Mouse (Mus musculus) heart, embryonic 16.5 days (tissue): ENCODE measurements around the gene Camk2n1. TPM values are rescaled to one million over a fixed set of nuclear protein-coding genes. Genes with fewer than 3 reads are reported as not detected.

Experiments used
- ATAC-seq: fragments of 200-750 bp; cut with Nextera tagmentation; replicated peaks from 2 replicates; pipeline ENCODE4 v1.8.0; 2017; ENCODE audit warnings: moderate number of reproducible peaks; ENCODE audit not compliant: insufficient read depth, low FRiP score; ENCODE audit errors: extremely low read depth
- H3K27ac ChIP-seq: fragments of 300-500 bp; sonication (generic); 2 replicates; pipeline ENCODE4 v1.5.1; 2014; ENCODE audit warnings: mild to moderate bottlenecking, low read length, control low read depth, moderate library complexity
- H3K27me3 ChIP-seq: fragments of 300-500 bp; sonication (generic); 2 replicates; pipeline ENCODE4 v1.6.1; 2014; ENCODE audit warnings: low read length, mixed read lengths; ENCODE audit not compliant: control insufficient read depth, insufficient read depth
- H3K36me3 ChIP-seq: fragments of 300-500 bp; sonication (generic); 2 replicates; pipeline ENCODE4 v1.6.1; 2014; ENCODE audit not compliant: control insufficient read depth, insufficient read depth
- H3K4me1 ChIP-seq: fragments of 300-500 bp; sonication (generic); 2 replicates; pipeline ENCODE4 v1.6.1; 2014; ENCODE audit warnings: low read length, mixed read lengths; ENCODE audit not compliant: control insufficient read depth, insufficient read depth
- H3K4me2 ChIP-seq: fragments of 300-500 bp; sonication (generic); 2 replicates; pipeline ENCODE4 v1.6.1; 2014; ENCODE audit warnings: low read depth, mild to moderate bottlenecking, control low read depth, low read length
- H3K4me3 ChIP-seq: fragments of 300-500 bp; sonication (generic); 2 replicates; pipeline ENCODE4 v1.5.1; 2014; ENCODE audit warnings: mild to moderate bottlenecking, control low read depth, low read length
- H3K9ac ChIP-seq: fragments of 300-500 bp; sonication (generic); 2 replicates; pipeline ENCODE4 v1.6.1; 2014; ENCODE audit warnings: low read length, control low read depth
- H3K9me3 ChIP-seq: fragments of 300-500 bp; sonication (generic); replicated peaks from 2 replicates; pipeline ENCODE4 v1.6.1; 2016; ENCODE audit warnings: low read length; ENCODE audit not compliant: control insufficient read depth
- WGBS: fragments of 180-500 bp; shearing (Covaris S2); extraction: QIAGEN DNeasy Blood & Tissue Kit; methylation state at CpG from one replicate; pipeline ENCODE4 v1.1.7; 2014; 5-methylcytosine and 5-hydroxymethylcytosine counted together
- polyA plus RNA-seq: library from polyadenylated mRNA; unstranded; fragments of >200 nt; fragmentation: Nextera tagmentation; extraction: Ambion mirVana; gene quantifications from 2 replicates; pipeline ENCODE4 v1.2.1, GENCODE M21; 2015

Camk2n1 gene
- 0.97 and 1.3 TPM in 2 replicates for polyA plus RNA-seq

DNA sequence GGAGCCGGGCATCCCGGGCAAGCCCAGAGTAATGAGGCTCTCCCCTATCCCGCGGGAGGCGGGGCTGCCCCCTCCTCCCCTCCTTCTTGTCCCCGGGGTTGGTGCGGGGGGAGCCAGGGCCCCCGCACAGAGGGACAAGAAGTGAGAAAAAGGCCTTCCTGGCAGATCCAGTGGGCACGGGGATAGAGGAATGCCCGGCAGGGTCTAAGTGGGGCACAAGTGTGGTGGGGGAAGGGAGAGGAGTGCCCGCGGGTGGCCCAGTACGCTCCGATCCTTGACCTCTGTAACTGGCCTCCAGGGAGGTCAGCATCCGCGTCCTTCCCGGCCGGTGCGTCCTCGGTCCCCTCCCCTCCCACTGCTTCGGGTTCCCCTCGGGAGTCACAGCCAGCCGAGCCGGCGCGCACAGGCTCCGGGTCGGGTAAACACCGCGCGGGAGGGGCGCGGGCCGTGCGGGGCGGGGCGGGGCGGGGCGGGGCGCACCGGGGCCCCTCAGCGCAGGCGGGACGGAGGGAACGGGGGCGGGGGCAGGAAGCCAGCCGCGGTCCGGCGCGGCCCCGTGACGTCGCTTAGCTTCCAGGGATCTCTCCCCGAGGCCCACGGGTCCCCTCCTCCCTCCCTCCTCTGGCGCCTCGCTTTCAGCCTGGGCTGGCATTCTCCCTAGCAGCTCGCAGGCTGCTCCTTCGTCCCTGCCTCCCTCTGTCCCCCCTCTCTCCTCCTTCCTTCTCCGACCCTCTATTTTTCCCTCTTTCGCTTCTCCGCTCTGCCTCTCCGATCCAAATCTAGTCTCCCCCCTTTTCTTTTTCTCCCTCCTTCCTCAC lies at the start of gene Camk2n1:
TSS of gene Camk2n1 (plus strand) at position 562 of the 818 bp plus-strand sequence.
- H3K4me1 ChIP-seq, result peaks cover 5% of the 10 kb centered on the region; the same call in 1 of the 2 replicates
- WGBS, result under 1% methylated on average over 45 of the region's 64 CpGs
- H3K4me2 ChIP-seq, result peak within 1 kb of the TSS; percentile 96
- ATAC-seq, result peak; percentile 83
- H3K36me3 ChIP-seq, result no peaks in the 10 kb centered on the region
- H3K27ac ChIP-seq, result no peak within 1 kb of the TSS
- peak within 1 kb of the TSS; percentile 73 for H3K9ac ChIP-seq
- H3K9me3 ChIP-seq, result no peaks in the 10 kb centered on the region
- peaks cover 73% of the 10 kb centered on the region for H3K27me3 ChIP-seq
- peak within 1 kb of the TSS; percentile 60 for H3K4me3 ChIP-seq

DNA sequence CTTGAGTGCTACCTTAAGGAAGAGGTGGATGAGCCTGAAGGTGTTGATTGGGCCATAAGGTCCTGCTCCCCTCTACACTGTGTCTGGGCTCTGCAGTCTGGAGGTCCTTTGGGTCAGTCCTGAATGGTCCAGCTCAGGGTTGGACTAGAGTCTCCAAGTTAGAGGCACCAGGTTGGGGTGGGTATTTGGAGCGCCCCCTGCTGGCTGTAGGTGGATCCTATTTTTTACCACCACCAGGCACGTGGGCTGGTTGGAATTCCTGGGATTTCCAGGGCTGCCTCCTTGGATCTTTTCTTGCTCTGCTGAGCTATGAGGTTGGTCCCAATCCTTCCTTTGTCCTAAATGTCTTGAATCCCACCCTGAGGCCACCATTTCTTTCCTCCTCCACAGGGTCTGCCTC lies 49.3 kb upstream of the Camk2n1 start:
- 0 out of 2 replicates have a peak, but pooled peaks cover 9% of the 10 kb centered on the region for H3K27me3 ChIP-seq
- no peak for ATAC-seq
- no peak overlapping the region for H3K4me3 ChIP-seq
- no peaks in the 10 kb centered on the region for H3K36me3 ChIP-seq
- H3K27ac ChIP-seq, result no peak overlapping the region
- WGBS, result 5% methylated on average over 2 of the region's 2 CpGs
- H3K4me2 ChIP-seq, result no peak overlapping the region
- no peaks in the 10 kb centered on the region for H3K9me3 ChIP-seq
- no peak overlapping the region for H3K9ac ChIP-seq
- H3K4me1 ChIP-seq, result no peaks in the 10 kb centered on the region

DNA sequence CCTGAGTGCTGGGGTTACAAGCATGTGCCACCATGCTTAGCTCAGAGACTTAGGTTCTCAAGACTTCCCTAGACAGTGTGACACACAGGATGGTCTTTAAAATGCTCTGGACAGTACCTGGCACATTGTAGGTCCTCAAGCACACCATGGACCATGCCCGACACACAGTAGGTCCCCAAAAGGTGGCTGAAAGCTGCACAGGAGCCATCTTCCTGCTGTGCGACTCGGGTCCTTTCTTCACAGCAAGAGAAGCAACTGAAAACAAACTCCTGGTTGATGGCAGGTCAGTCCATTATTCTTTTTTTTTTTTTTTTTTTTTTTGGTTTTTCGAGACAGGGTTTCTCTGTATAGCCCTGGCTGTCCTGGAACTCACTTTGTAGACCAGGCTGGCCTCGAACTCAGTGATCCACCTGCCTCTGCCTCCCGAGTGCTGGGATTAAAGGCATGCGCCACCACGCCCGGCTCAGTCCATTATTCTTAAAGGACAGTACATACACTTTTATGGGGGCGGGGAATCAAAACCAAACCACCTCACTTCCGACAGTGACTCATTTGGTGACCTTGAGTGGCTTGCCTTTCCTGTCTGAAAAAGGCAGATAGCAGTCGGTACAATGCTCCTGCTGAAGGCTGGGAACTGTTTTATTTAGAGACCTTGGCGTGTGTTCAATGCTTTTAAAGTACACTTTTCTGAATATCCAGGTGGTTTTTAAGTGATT lies 46.5 kb upstream of the Camk2n1 start:
- 53% methylated on average over 12 of the region's 13 CpGs for WGBS
- Histone ChIP-seq H3K27me3 (peaks cover 5% of the 10 kb centered on the region), H3K4me1 (no peaks in the 10 kb centered on the region), H3K4me2 (no peak overlapping the region), H3K4me3 (no peak overlapping the region), H3K9me3 (no peaks in the 10 kb centered on the region), H3K9ac (no peak overlapping the region), H3K27ac (no peak overlapping the region), H3K36me3 (no peaks in the 10 kb centered on the region)
- ATAC-seq, result no peak

DNA sequence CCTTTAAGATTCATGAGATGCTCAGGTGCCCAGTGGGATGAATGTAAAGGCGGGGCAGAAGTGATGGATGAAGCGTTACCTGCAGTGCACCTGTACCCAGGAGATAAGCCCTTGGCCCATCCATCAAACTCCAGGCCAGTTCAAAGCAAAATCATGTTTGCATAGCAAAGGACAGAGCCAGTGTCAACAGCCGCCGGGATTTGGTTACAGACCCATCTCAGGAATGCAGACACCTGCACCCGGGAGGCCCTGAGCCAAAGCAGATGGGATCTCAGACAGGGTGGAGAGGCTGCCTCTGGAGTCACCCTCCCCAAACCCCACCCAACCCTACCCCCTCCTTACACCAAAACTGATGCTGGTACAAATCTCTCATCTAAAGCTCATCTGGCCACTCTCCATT lies 43.1 kb upstream of the Camk2n1 start:
- no peaks in the 10 kb centered on the region for H3K9me3 ChIP-seq
- no peaks in the 10 kb centered on the region for H3K36me3 ChIP-seq
- peaks cover 6% of the 10 kb centered on the region for H3K4me1 ChIP-seq
- H3K9ac ChIP-seq, result no peak overlapping the region
- H3K4me2 ChIP-seq, result no peak overlapping the region
- WGBS, result 12% methylated on average over 5 of the region's 5 CpGs
- H3K27me3 ChIP-seq, result peaks cover 10% of the 10 kb centered on the region
- ATAC-seq, result no peak
- no peak overlapping the region for H3K4me3 ChIP-seq
- no peak overlapping the region for H3K27ac ChIP-seq

DNA sequence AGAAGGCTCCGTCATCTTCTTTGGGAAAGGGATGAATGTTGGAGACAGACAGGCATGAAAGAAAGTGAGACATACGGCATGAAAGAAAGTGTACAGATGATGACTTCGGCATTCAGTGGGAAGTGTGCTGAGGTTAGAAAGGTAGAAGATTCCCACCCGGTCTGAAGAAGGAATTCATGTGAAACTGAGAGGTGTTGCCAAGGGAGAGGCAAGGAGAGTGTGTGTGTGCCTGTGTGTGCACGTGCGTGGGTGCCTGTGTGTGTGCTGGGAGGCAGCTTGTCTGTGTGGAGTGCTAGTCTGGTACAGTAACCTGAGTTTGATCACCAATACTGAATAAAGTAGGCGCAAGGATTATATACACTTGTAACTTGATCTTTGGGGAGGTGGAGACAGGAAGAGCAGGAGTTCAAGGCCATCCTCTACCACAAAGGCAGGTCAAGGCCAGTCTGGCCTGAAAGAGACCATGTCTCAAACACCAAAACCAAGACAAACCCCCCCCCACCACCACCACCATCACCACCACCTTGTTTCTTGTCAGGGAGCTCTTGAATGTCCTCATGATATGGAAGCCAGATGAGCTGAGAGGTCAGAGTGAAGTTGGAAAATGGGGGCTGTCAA lies 42.5 kb upstream of the Camk2n1 start:
- Histone ChIP-seq H3K4me3 (no peak overlapping the region), H3K36me3 (no peaks in the 10 kb centered on the region), H3K4me1 (peaks cover 6% of the 10 kb centered on the region), H3K9me3 (no peaks in the 10 kb centered on the region), H3K4me2 (no peak overlapping the region), H3K9ac (no peak overlapping the region), H3K27ac (no peak overlapping the region), H3K27me3 (peaks cover 10% of the 10 kb centered on the region)
- 52% methylated on average over 7 of the region's 7 CpGs for WGBS
- no peak for ATAC-seq

DNA sequence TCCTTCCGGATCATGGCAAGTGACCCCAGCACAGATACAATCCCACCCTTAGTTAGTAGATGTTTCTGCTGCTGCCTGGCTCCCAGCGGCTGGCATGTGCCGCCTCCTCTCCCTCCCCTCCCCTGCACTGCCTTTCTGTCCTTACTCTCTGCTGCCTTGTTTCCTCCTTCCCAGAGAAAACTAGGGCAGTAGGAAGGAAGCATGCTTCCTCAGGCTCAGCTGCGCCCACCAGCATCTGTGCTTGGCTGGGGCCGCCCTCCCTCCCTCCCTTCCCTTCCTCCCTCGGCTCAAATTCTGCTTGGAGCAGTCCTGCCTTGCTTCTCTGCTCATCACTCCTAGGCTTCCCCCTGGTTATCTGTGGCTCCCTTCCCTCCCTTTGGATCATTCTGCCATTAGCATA lies 39.4 kb upstream of the Camk2n1 start:
- H3K9ac ChIP-seq, result no peak overlapping the region
- peaks cover 18% of the 10 kb centered on the region for H3K27me3 ChIP-seq
- ATAC-seq, result peak; percentile 28; the same call in 1 of the 2 replicates
- H3K27ac ChIP-seq, result no peak overlapping the region; the same call in 1 of the 2 replicates
- no peaks in the 10 kb centered on the region for H3K36me3 ChIP-seq
- 9% methylated on average over 5 of the region's 6 CpGs for WGBS
- no peaks in the 10 kb centered on the region for H3K9me3 ChIP-seq
- H3K4me2 ChIP-seq, result no peak overlapping the region
- no peak overlapping the region for H3K4me3 ChIP-seq
- peaks cover 6% of the 10 kb centered on the region for H3K4me1 ChIP-seq

GRCm38 (mm10) chr4:138415991-138416390 lies 38.1 kb upstream of the Camk2n1 start:
- Histone ChIP-seq H3K4me3 (no peak overlapping the region), H3K4me2 (no peak overlapping the region), H3K36me3 (no peaks in the 10 kb centered on the region), H3K27ac (no peak overlapping the region), H3K27me3 (peaks cover 21% of the 10 kb centered on the region), H3K4me1 (peaks cover 6% of the 10 kb centered on the region), H3K9me3 (no peaks in the 10 kb centered on the region), H3K9ac (no peak overlapping the region)
- ATAC-seq, result no peak
- WGBS, result 72% methylated on average over 3 of the region's 3 CpGs

GRCm38 (mm10) chr4:138416414-138416813 lies 37.7 kb upstream of the Camk2n1 start:
- Histone ChIP-seq H3K27me3 (peaks cover 23% of the 10 kb centered on the region), H3K27ac (no peak overlapping the region), H3K4me3 (no peak overlapping the region), H3K9me3 (no peaks in the 10 kb centered on the region), H3K4me1 (peaks cover 6% of the 10 kb centered on the region), H3K9ac (no peak overlapping the region), H3K36me3 (no peaks in the 10 kb centered on the region), H3K4me2 (no peak overlapping the region)
- ATAC-seq, result no peak
- WGBS, result 53% methylated on average over 5 of the region's 5 CpGs

- WGBS, result 79% methylated on average over 4 of the region's 4 CpGs
- no peak overlapping the region for H3K27ac ChIP-seq
- H3K4me2 ChIP-seq, result no peak overlapping the region
- peaks cover 6% of the 10 kb centered on the region for H3K4me1 ChIP-seq
- no peak overlapping the region for H3K4me3 ChIP-seq
- no peaks in the 10 kb centered on the region for H3K36me3 ChIP-seq
- peaks cover 25% of the 10 kb centered on the region for H3K27me3 ChIP-seq
- H3K9ac ChIP-seq, result no peak overlapping the region
- ATAC-seq, result no peak
- H3K9me3 ChIP-seq, result no peaks in the 10 kb centered on the region
These were observed 36.2 kb upstream of the Camk2n1 start for GRCm38 (mm10) chr4:138417882-138418281.
